Mouse (Mus musculus): Measurements from ENCODE around the gene Pde6b.

DNA sequence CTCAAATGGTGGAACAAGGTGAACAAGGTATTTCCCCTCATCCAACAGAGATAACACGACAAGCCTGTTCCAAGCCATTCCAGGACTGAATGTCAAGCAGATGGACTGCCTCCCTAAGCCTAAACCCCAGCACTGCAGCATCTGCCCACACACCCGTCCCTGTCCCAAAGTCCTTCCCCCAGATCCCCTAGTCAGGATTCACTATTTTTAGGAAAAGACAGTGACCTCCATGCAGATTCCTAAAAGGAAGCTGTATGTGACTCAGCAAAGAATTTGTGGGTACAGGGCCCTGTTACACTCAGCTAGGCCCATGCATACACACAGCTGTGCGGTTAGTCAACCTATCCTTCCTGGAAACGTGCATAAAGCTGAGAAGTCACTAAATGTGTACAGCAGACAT lies 1.7 kb upstream of the Pde6b start:
- no peak for TF ChIP-seq GATA2 (IDR thresholded peaks at IDR 0.05; ENCODE audit: borderline replicate concordance, low read depth, low read length)
- TF ChIP-seq CTCF (IDR thresholded peaks at IDR 0.05; ENCODE audit: low read depth, low read length) = no peak
- no peak for TF ChIP-seq GATA1 (IDR thresholded peaks at IDR 0.05; ENCODE audit: borderline replicate concordance, low read length)

All from G1E (cell line).